Mouse (Mus musculus) spleen, adult 2 months (tissue): ENCODE data around the gene Defb48.

ENCODE experiments used
- CTCF ChIP-seq: fragments of 200-500 bp; IDR thresholded peaks from 2 replicates; pipeline ENCODE4 v1.5.1; 2011; ENCODE audit warnings: mild to moderate bottlenecking, inconsistent platforms; ENCODE audit not compliant: insufficient read depth, insufficient read length, insufficient replicate concordance; ENCODE audit errors: extremely low read depth
- POLR2A ChIP-seq: fragments of 200-500 bp; IDR thresholded peaks from 2 replicates; pipeline ENCODE4 v1.6.1; 2011; ENCODE audit warnings: low read depth, low read length, inconsistent platforms

- TF ChIP-seq CTCF = no peak
- TF ChIP-seq POLR2A = no peak
Observed at GRCm38 (mm10) chr14:62935361-62935760, 48.9 kb downstream of the Defb48 start.
